Mouse (Mus musculus) granulocyte monocyte progenitor cell, adult 5-6 weeks (primary cell): ENCODE measurements at regions not wholly inside any gene's neighbourhood (a gene's known extent, or its start where the extent isn't known, plus 50 kb on each side); places are given as distances from the start of the nearest gene placed in this dataset.

Experiments used
- ATAC-seq: replicated peaks from 2 replicates; pipeline ENCODE4 v1.8.0; 2016; ENCODE audit warnings: mild to moderate bottlenecking, moderate TSS enrichment, inconsistent platforms; ENCODE audit not compliant: poor library complexity, severe bottlenecking

GRCm38 (mm10) chr13:39702621-39703020, 658.6 kb downstream of the Ofcc1 start:
- ATAC-seq: no peak

GRCm38 (mm10) chr13:39691291-39692024, 669.8 kb downstream of the Ofcc1 start:
- ATAC-seq: peak; percentile 90

GRCm38 (mm10) chr13:39664548-39664947, 696.7 kb downstream of the Ofcc1 start:
- no peak for ATAC-seq

GRCm38 (mm10) chr13:39649457-39649856, 688.8 kb upstream of the Slc35b3 start:
- no peak for ATAC-seq

DNA sequence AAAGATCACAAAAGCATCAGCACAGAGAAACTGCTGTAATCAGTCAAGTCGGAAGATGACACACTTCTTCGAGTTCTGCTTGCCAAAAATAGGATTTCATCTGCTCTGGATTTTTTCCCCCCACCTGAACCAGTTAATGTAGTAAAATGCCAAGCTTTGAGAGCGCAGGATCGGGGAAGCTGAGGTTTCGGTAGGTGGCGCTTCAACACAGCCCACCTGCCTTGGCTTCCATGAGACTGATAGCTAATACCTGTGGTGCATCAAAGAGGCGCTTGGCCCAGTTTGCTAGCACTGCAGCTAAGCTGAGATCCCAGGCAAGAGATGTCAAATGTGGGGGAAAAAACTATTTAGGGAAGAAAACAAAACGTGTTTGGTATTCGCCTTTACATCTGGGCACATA, 686.7 kb upstream of the Slc35b3 start:
- ATAC-seq: no peak; the same call in 1 of the 2 replicates

- no peak for ATAC-seq
Observed at GRCm38 (mm10) chr13:39631506-39632132, 670.9 kb upstream of the Slc35b3 start.
